Mouse (Mus musculus): ENCODE data around the gene Hoxb6.

Hoxb6 gene

GRCm38 (mm10) chr11:96284774-96285734 is 7.2 kb upstream of the Hoxb6 start:
- DNase-seq (ENCODE audit: extremely low read depth, insufficient read length, low spot score), result no peak

GRCm38 (mm10) chr11:96285771-96286738 is 6.2 kb upstream of the Hoxb6 start, which contains the start of gene Hoxb7:
Hoxb7 (plus strand) TSS chr11:96286623.
- no peak for DNase-seq (ENCODE audit: extremely low read depth, insufficient read length, low spot score)

- DNase-seq (ENCODE audit: extremely low read depth, insufficient read length, low spot score), result no peak
Observed at GRCm38 (mm10) chr11:96286739-96287385, 5.4 kb upstream of the Hoxb6 start.

- no peak for DNase-seq (ENCODE audit: extremely low read depth, insufficient read length, low spot score)
Observed at GRCm38 (mm10) chr11:96287411-96287810, 4.9 kb upstream of the Hoxb6 start.

- no peak for DNase-seq (ENCODE audit: extremely low read depth, insufficient read length, low spot score)
Observed at GRCm38 (mm10) chr11:96288455-96289221, 3.6 kb upstream of the Hoxb6 start.

GRCm38 (mm10) chr11:96289293-96289692 is 3.0 kb upstream of the Hoxb6 start:
- DNase-seq (ENCODE audit: extremely low read depth, insufficient read length, low spot score), result no peak

- DNase-seq (ENCODE audit: extremely low read depth, insufficient read length, low spot score), result no peak
Observed at GRCm38 (mm10) chr11:96289837-96290236, 2.4 kb upstream of the Hoxb6 start.

- no peak for DNase-seq (ENCODE audit: extremely low read depth, insufficient read length, low spot score)
Observed at GRCm38 (mm10) chr11:96290705-96291355, 1.4 kb upstream of the Hoxb6 start.

- peak; percentile 73 for DNase-seq (ENCODE audit: extremely low read depth, insufficient read length, low spot score)
Observed at GRCm38 (mm10) chr11:96292565-96293301, 457 bp downstream of the Hoxb6 start.

GRCm38 (mm10) chr11:96293302-96293921 is 1.1 kb downstream of the Hoxb6 start:
- DNase-seq (ENCODE audit: extremely low read depth, insufficient read length, low spot score), result no peak

GRCm38 (mm10) chr11:96294245-96295091 is 2.2 kb downstream of the Hoxb6 start:
- DNase-seq (ENCODE audit: extremely low read depth, insufficient read length, low spot score), result peak; percentile 73

- DNase-seq (ENCODE audit: extremely low read depth, insufficient read length, low spot score), result no peak
Observed at GRCm38 (mm10) chr11:96295092-96295835, 3.0 kb downstream of the Hoxb6 start.

GRCm38 (mm10) chr11:96296997-96297396 is 4.7 kb downstream of the Hoxb6 start:
- DNase-seq (ENCODE audit: extremely low read depth, insufficient read length, low spot score), result no peak

GRCm38 (mm10) chr11:96297428-96297827 is 5.2 kb downstream of the Hoxb6 start:
- no peak for DNase-seq (ENCODE audit: extremely low read depth, insufficient read length, low spot score)

- no peak for DNase-seq (ENCODE audit: extremely low read depth, insufficient read length, low spot score)
Observed at GRCm38 (mm10) chr11:96297968-96298635, 5.8 kb downstream of the Hoxb6 start.
